10 mouse cellular contexts compared by ENCODE assay signal in the genomic region with DNA sequence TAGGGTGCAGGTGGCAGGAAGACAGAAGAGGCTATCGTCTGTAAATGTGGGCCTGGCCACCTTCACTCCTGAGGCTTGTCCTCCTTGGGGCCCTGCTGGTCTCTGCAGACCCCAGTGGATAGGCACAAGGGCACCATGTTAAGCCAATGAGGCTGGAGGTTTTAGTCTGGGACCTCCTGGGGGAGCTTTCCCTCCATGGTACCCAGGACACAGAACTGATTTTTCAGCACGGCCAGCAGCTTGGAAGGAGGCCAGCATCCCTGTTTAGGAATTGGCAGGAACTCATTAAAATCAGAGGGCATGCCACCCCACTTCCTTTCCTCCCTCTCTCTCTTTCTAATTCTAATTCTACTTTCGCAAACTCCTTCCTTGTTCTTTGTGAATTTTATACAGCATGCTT. TPM values are rescaled to one million over a fixed set of nuclear protein-coding genes. Genes with fewer than 3 reads are reported as not detected.
DNase-seq lines count a peak whose midpoint lies in the region; ATAC-seq and TF ChIP-seq lines count a peak whose summit lies in the region.
"Had no signal": no experiment of that assay in that cellular context is flagged by ENCODE, and none has a peak within 500 bp of the region (broad histone marks: within the 10 kb centered on the region; RNA-seq: fewer than 3 reads in every experiment).

No protein-coding gene starts in this region.

- no peak for TF ChIP-seq POLR2A in lung, adult 2 months (IDR thresholded peaks at IDR 0.05; ENCODE audit: borderline replicate concordance, extremely low read depth, low read depth, low read length)

- no peak overlapping the region for H3K27ac ChIP-seq in forebrain, embryonic 13.5 days
- H3K27ac ChIP-seq in forebrain, embryonic 10.5 days: no peak overlapping the region

- no peak for DNase-seq in forebrain, embryonic 10.5 days (ENCODE audit: extremely low spot score, low spot score)
- peak; percentile 34 for DNase-seq in lung, postnatal 14 days
- DNase-seq in lung, adult 2 months: no peak
- peak; percentile 14 to 17 for DNase-seq in cerebellum, postnatal 36 days
- DNase-seq in layer of hippocampus, adult 9-11 months: peak; percentile 32

- H3K36me3 ChIP-seq in forebrain, embryonic 13.5 days (ENCODE audit: poor library complexity, severe bottlenecking): no peaks in the 10 kb centered on the region
- no peaks in the 10 kb centered on the region for H3K36me3 ChIP-seq in forebrain, embryonic 10.5 days (replicated peaks)

- peaks cover 10% of the 10 kb centered on the region for H3K4me1 ChIP-seq in forebrain, embryonic 13.5 days
- H3K4me1 ChIP-seq in forebrain, embryonic 10.5 days: no peaks in the 10 kb centered on the region
- H3K4me1 ChIP-seq in lung, adult 2 months (ENCODE audit: control insufficient read depth, insufficient read depth, low read length): no peaks in the 10 kb centered on the region

- no peak for TF ChIP-seq CTCF in lung, adult 2 months (IDR thresholded peaks at IDR 0.05; ENCODE audit: insufficient read depth, low read length)

- H3K27me3 ChIP-seq in forebrain, embryonic 13.5 days: no peaks in the 10 kb centered on the region
- H3K27me3 ChIP-seq in forebrain, embryonic 10.5 days (ENCODE audit: poor library complexity, severe bottlenecking): no peaks in the 10 kb centered on the region
- H3K27me3 ChIP-seq: CH12.LX had no signal

- no peaks in the 10 kb centered on the region for H3K9me3 ChIP-seq in forebrain, embryonic 13.5 days (replicated peaks)
- H3K9me3 ChIP-seq in forebrain, embryonic 10.5 days: no peaks in the 10 kb centered on the region

- H3K4me2 ChIP-seq in forebrain, embryonic 13.5 days: no peak overlapping the region

- no peak overlapping the region for H3K4me3 ChIP-seq in forebrain, embryonic 13.5 days
- no peak overlapping the region for H3K4me3 ChIP-seq in forebrain, embryonic 10.5 days
- H3K4me3 ChIP-seq in lung, adult 2 months (replicated peaks; ENCODE audit: extremely low read depth, low read depth, low read length): no peak overlapping the region

- no peak for ATAC-seq in forebrain, embryonic 13.5 days
- no peak for ATAC-seq in erythroblast, adult 5-6 weeks (replicated peaks; ENCODE audit: low FRiP score, poor library complexity, severe bottlenecking)
- ATAC-seq in granulocyte monocyte progenitor cell, adult 5-6 weeks (replicated peaks; ENCODE audit: poor library complexity, severe bottlenecking): no peak
- ATAC-seq: inflammation-experienced regulatory T-cells, adult 6 months had no signal

- H3K9ac ChIP-seq in forebrain, embryonic 13.5 days: peak overlapping the region; percentile 5; the same call in 1 of the 2 replicates

- whole genome bisulfite sequencing in forebrain, embryonic 13.5 days: 25% methylated on average over 3 of the region's 3 CpGs
- WGBS in forebrain, embryonic 10.5 days: 76% methylated on average over 3 of the region's 3 CpGs
- 29% methylated on average over 3 of the region's 3 CpGs for WGBS in lung, adult 2 months

RNA-seq across cellular contexts. Expression of a gene that starts 19.1 kb away (rescaled TPM):
- 0.03 and 0.06 TPM in 2 replicates for polyA plus RNA-seq in forebrain, embryonic 13.5 days (2015; fragmentation: Nextera tagmentation; extraction: Ambion mirVana)
- polyA plus RNA-seq in forebrain, embryonic 10.5 days (2016; fragmentation: Nextera tagmentation; extraction: Ambion mirVana): 0.22 and 0.26 TPM in 2 replicates
- polyA plus RNA-seq in lung, adult 2 months (2012; rRNA removed): 0.07 and 0.08 TPM in 2 replicates
- not detected in 2 replicates for total RNA-seq in erythroblast, adult 5-6 weeks (2015; ENCODE audit: low replicate concordance)
- total RNA-seq in erythroblast, adult 5-6 weeks (2017; ENCODE audit: low replicate concordance): not detected in 2 replicates
- total RNA-seq in granulocyte monocyte progenitor cell, adult 5-6 weeks (2014; fragmentation: Nextera tagmentation): 0.69 and 1.1 TPM in 2 replicates
- total RNA-seq in granulocyte monocyte progenitor cell, adult 5-6 weeks (2017): 0.65 and 0.88 TPM in 2 replicates
- total RNA-seq: CH12.LX had no signal

Comparison
In these comparisons a context has a peak if more than half of its experiments do, and no peak if none do; other contexts are left out.
1. DNase-seq: peak in lung, postnatal 14 days (single experiment), cerebellum, postnatal 36 days (2 of 2) and layer of hippocampus, adult 9-11 months (single experiment); none in forebrain, embryonic 10.5 days (single experiment) and lung, adult 2 months (single experiment).